Mouse (Mus musculus) MEL (cell line): ENCODE data around the gene Rslcan18. TPM values are rescaled to one million over a fixed set of nuclear protein-coding genes. Genes with fewer than 3 reads are reported as not detected.

Experiments
- DNase-seq: peaks from one replicate; pipeline ENCODE4 v3.0.0; 2011; ENCODE audit warnings: low read depth, low spot score
- H3K27ac ChIP-seq: 2 replicates; pipeline ENCODE4 v1.5.1; 2012; ENCODE audit warnings: low read depth, mild to moderate bottlenecking, control low read depth, low read length, moderate library complexity; ENCODE audit not compliant: control insufficient read depth
- H3K27me3 ChIP-seq, 2 experiments: fragments of 150-350 bp in 1 of 2; sonication (generic) in 1 of 2; 2 replicates each; pipeline ENCODE4 v1.6.1; 2012; ENCODE audit warnings: low read length in 2 of 2, mild to moderate bottlenecking in 2 of 2, improper control_type of control experiment in 1 of 2, moderate library complexity in 1 of 2; ENCODE audit not compliant: insufficient read depth in 2 of 2, control insufficient read depth in 1 of 2
- H3K36me3 ChIP-seq, 2 experiments: 2 replicates each; pipeline ENCODE4 v1.6.1; 2012 to 2014; ENCODE audit warnings: low read length in 2 of 2, improper control_type of control experiment in 1 of 2, inconsistent platforms in 1 of 2, mild to moderate bottlenecking in 1 of 2; ENCODE audit not compliant: insufficient read depth in 2 of 2, control insufficient read depth in 1 of 2
- H3K4me1 ChIP-seq, 2 experiments: fragments of 150-350 bp in 1 of 2; sonication (generic) in 1 of 2; 2 replicates each; pipeline ENCODE4 v1.6.1; 2012; ENCODE audit warnings: low read length in 2 of 2, improper control_type of control experiment in 1 of 2, mild to moderate bottlenecking in 1 of 2; ENCODE audit not compliant: insufficient read depth in 2 of 2, control insufficient read depth in 1 of 2
- H3K4me3 ChIP-seq, 2 experiments: fragments of 150-350 bp in 1 of 2; sonication (generic) in 1 of 2; 2 replicates each; pipeline ENCODE4 v1.5.1; 2012; ENCODE audit warnings: low read depth in 2 of 2, low read length in 2 of 2, mild to moderate bottlenecking in 2 of 2, moderate library complexity in 2 of 2, control low read depth in 1 of 2, improper control_type of control experiment in 1 of 2; ENCODE audit not compliant: control insufficient read depth in 1 of 2, insufficient read depth in 1 of 2
- H3K79me2 ChIP-seq: 2 replicates; pipeline ENCODE4 v1.6.1; 2012; ENCODE audit warnings: mild to moderate bottlenecking, low read length, moderate library complexity; ENCODE audit not compliant: control insufficient read depth, poor library complexity, insufficient read depth
- H3K9ac ChIP-seq: 2 replicates; pipeline ENCODE4 v1.6.1; 2012; ENCODE audit warnings: low read depth, mild to moderate bottlenecking, control low read depth, low read length, moderate library complexity; ENCODE audit not compliant: control insufficient read depth, poor library complexity, severe bottlenecking
- H3K9me3 ChIP-seq: fragments of 150-350 bp; sonication (generic); replicated peaks from 2 replicates; pipeline ENCODE4 v1.6.1; 2012; ENCODE audit warnings: mild to moderate bottlenecking, low read length, improper control_type of control experiment, moderate library complexity; ENCODE audit not compliant: insufficient read depth
- BHLHE40 ChIP-seq: IDR thresholded peaks from 2 replicates; pipeline ENCODE4 v1.6.1; 2012; ENCODE audit warnings: low read depth, mild to moderate bottlenecking, inconsistent platforms, low read length, improper control_type of control experiment, borderline replicate concordance
- CHD1 ChIP-seq: IDR thresholded peaks from 2 replicates; pipeline ENCODE4 v1.6.1; 2012; ENCODE audit warnings: low read depth, mild to moderate bottlenecking, inconsistent platforms, low read length, improper control_type of control experiment
- CHD2 ChIP-seq: IDR thresholded peaks from 2 replicates; pipeline ENCODE4 v1.6.1; 2011; ENCODE audit warnings: low read length, improper control_type of control experiment
- CTCF ChIP-seq, 3 experiments: IDR thresholded peaks in 2 of 3; conservative IDR thresholded peaks in 1 of 3; 2 replicates each; pipeline ENCODE4 v1.5.1; 2011 to 2012; ENCODE audit warnings: low read length in 3 of 3, low read depth in 2 of 3, mild to moderate bottlenecking in 2 of 3, improper control_type of control experiment in 1 of 3, inconsistent platforms in 1 of 3, mixed read lengths in 1 of 3, moderate library complexity in 1 of 3; ENCODE audit not compliant: control insufficient read depth in 1 of 3, insufficient read depth in 1 of 3, poor library complexity in 1 of 3, severe bottlenecking in 1 of 3
- ETS1 ChIP-seq: IDR thresholded peaks from 2 replicates; pipeline ENCODE4 v1.6.1; 2012; ENCODE audit warnings: low read depth, mild to moderate bottlenecking, inconsistent platforms, low read length, improper control_type of control experiment, moderate library complexity
- GABPA ChIP-seq: IDR thresholded peaks from 2 replicates; pipeline ENCODE4 v1.6.1; 2012; ENCODE audit warnings: low read depth, mild to moderate bottlenecking, inconsistent platforms, low read length, improper control_type of control experiment, moderate library complexity
- GATA1 ChIP-seq: IDR thresholded peaks from 2 replicates; pipeline ENCODE4 v1.6.1; 2011; ENCODE audit warnings: low read depth, low read length, improper control_type of control experiment
- JUND ChIP-seq: IDR thresholded peaks from 2 replicates; pipeline ENCODE4 v1.6.1; 2011; ENCODE audit warnings: low read depth, mild to moderate bottlenecking, improper control_type of control experiment, low read length
- KAT2A ChIP-seq: conservative IDR thresholded peaks from 2 replicates; pipeline ENCODE4 v1.6.1; 2012; ENCODE audit warnings: low read depth, low read length, improper control_type of control experiment, inconsistent platforms
- MYB ChIP-seq: IDR thresholded peaks from 2 replicates; pipeline ENCODE4 v1.6.1; 2011; ENCODE audit warnings: mild to moderate bottlenecking, low read depth, low read length, improper control_type of control experiment
- MYC ChIP-seq: IDR thresholded peaks from 2 replicates; pipeline ENCODE4 v1.6.1; 2011; ENCODE audit warnings: low read depth, mild to moderate bottlenecking, low read length, improper control_type of control experiment, moderate library complexity
- POLR2A ChIP-seq, 2 experiments: IDR thresholded peaks; 2 replicates each; pipeline ENCODE4 v1.6.1; 2011 to 2012; ENCODE audit warnings: low read length in 2 of 2, mild to moderate bottlenecking in 2 of 2, control low read depth in 1 of 2, improper control_type of control experiment in 1 of 2, low read depth in 1 of 2, moderate library complexity in 1 of 2; ENCODE audit not compliant: control insufficient read depth in 1 of 2, insufficient read depth in 1 of 2, poor library complexity in 1 of 2
- POLR2AphosphoS2 ChIP-seq: IDR thresholded peaks from 2 replicates; pipeline ENCODE4 v1.6.1; 2011; ENCODE audit warnings: low read length, improper control_type of control experiment
- SMC3 ChIP-seq: IDR thresholded peaks from 2 replicates; pipeline ENCODE4 v1.6.1; 2011; ENCODE audit warnings: low read depth, low read length, improper control_type of control experiment
- USF2 ChIP-seq, 2 experiments: IDR thresholded peaks; 2 replicates each; pipeline ENCODE4 v1.6.1; 2011 to 2012; ENCODE audit warnings: improper control_type of control experiment in 2 of 2, low read length in 2 of 2, borderline replicate concordance in 1 of 2, inconsistent platforms in 1 of 2, low read depth in 1 of 2, mild to moderate bottlenecking in 1 of 2; ENCODE audit not compliant: insufficient read depth in 1 of 2
- ZC3H11A ChIP-seq: IDR thresholded peaks from 2 replicates; pipeline ENCODE4 v1.6.1; 2012; ENCODE audit warnings: low read depth, mild to moderate bottlenecking, inconsistent platforms, low read length, improper control_type of control experiment
- polyA plus RNA-seq, 2 experiments: library from polyadenylated mRNA; stranded (reverse) in 1 of 2; unstranded in 1 of 2; fragments of >175 nt in 1 of 2; fragments of >200 nt in 1 of 2; gene quantifications; 2 replicates each; pipeline versions ENCODE4 v1.2.1 to v1.2.4; 2012; ENCODE audit warnings: low replicate concordance in 2 of 2, low read depth in 1 of 2; ENCODE audit not compliant: insufficient read length in 2 of 2, insufficient read depth in 1 of 2, missing spikeins in 1 of 2
- total RNA-seq: library from RNA; depleted of rRNA; stranded (reverse); fragments of 300-350 nt; gene quantifications from 2 replicates; pipeline ENCODE4 v1.2.3, GENCODE M21; 2012

Gene Rslcan18
- total and polyA plus RNA-seq, 3 experiments: 0.11 to 0.19 TPM; not detected in 1

- Histone ChIP-seq H3K4me3 (no peak overlapping the region), H3K79me2 (peaks cover under 1% of the 10 kb centered on the region; the same call in 1 of the 2 replicates), H3K9me3 (no peaks in the 10 kb centered on the region), H3K27ac (no peak overlapping the region), H3K4me1 (peaks cover 0 to 2% of the 10 kb centered on the region in 2 experiments; a peak in 2 of 4 replicates), H3K9ac (no peak overlapping the region), H3K36me3 (peaks cover 0 to 8% of the 10 kb centered on the region in 2 experiments; a peak in 2 of 4 replicates), H3K27me3 (no peaks in the 10 kb centered on the region)
- peak; percentile 51 for DNase-seq
- TF ChIP-seq ETS1 (peak; percentile 16; the same call in 1 of the 2 replicates), JUND (no peak), GATA1 (peak; percentile 50)
These were observed 2.8 kb downstream of the Rslcan18 start for GRCm38 (mm10) chr13:67113287-67113686.

- no peaks in the 10 kb centered on the region for H3K9me3 ChIP-seq
- no peak overlapping the region for H3K4me3 ChIP-seq
- H3K79me2 ChIP-seq: peaks cover 6% of the 10 kb centered on the region
- no peak overlapping the region for H3K9ac ChIP-seq
- H3K4me1 ChIP-seq: peaks cover 0 to 8% of the 10 kb centered on the region in 2 experiments; a peak in 2 of 4 replicates
- no peaks in the 10 kb centered on the region for H3K27me3 ChIP-seq
- peaks cover 0 to 11% of the 10 kb centered on the region in 2 experiments; a peak in 2 of 4 replicates for H3K36me3 ChIP-seq
- no peak for TF ChIP-seq MYC
- TF ChIP-seq MYB: no peak
- no peak for TF ChIP-seq CHD1
- TF ChIP-seq BHLHE40: no peak
- TF ChIP-seq CHD2: no peak
- no peak for TF ChIP-seq KAT2A
- TF ChIP-seq CTCF (IDR thresholded peaks at IDR 0.05 in 2 of 3, conservative IDR thresholded peaks at IDR 0.05 in 1 of 3; ENCODE audit: control insufficient read depth in 1 of 3, insufficient read depth in 1 of 3, low read depth in 2 of 3, low read length in 3 of 3, poor library complexity in 1 of 3, severe bottlenecking in 1 of 3): no peak
- no peak for TF ChIP-seq SMC3
- TF ChIP-seq USF2 (IDR thresholded peaks at IDR 0.05; ENCODE audit: borderline replicate concordance in 1 of 2, insufficient read depth in 1 of 2, low read depth in 1 of 2, low read length in 2 of 2): no peak
- no peak for TF ChIP-seq GABPA
- TF ChIP-seq ZC3H11A: no peak
- no peak for TF ChIP-seq POLR2A (IDR thresholded peaks at IDR 0.05; ENCODE audit: control insufficient read depth in 1 of 2, insufficient read depth in 1 of 2, low read depth in 1 of 2, low read length in 2 of 2, poor library complexity in 1 of 2)
- no peak for TF ChIP-seq JUND
- no peak for TF ChIP-seq POLR2AphosphoS2
- TF ChIP-seq, all 39 proteins: peak for 0
- no peak overlapping the region for H3K27ac ChIP-seq
- no peak for DNase-seq
These were observed 4.0 kb downstream of the Rslcan18 start for GRCm38 (mm10) chr13:67112096-67112495.
